Mouse (Mus musculus): Measurements from ENCODE around the gene Vmn2r57. TPM values are rescaled to one million over a fixed set of nuclear protein-coding genes. Genes with fewer than 3 reads are reported as not detected.
"Not testable (repeated sequence)": the region's sequence is repeated elsewhere in the genome, so short reads cannot be mapped to it uniquely, and the experiment has no call there.

Vmn2r57 gene
- 0.01 and 0.02 TPM in 2 replicates for polyA plus RNA-seq (2015; fragmentation: Nextera tagmentation; extraction: Ambion mirVana)

DNA sequence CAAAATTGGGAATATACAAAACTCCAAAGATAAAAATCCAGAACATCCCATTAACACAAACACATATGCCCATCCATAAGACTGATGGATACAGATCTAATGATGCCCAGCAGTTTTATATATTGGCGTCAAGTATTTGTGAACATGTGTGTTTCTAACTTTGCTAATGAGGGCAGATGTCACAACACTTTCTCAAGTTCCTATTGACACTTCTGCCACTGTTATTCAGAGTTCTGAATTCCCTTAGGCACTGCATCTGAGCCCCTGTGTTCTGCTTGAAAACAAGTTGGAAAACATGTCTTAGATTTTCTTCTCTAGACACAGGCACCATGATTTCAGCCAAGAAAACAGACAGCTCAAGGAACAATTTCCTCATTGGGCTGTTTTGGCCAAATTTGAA, at the start of gene Vmn2r57:
Gene Vmn2r57, minus strand, starts transcription at position 101 of the 400 bp plus-strand sequence.
- H3K4me3 ChIP-seq (ENCODE audit: low read depth, low read length); H3K4me1 ChIP-seq (ENCODE audit: insufficient read depth); ATAC-seq; H3K27me3 ChIP-seq (ENCODE audit: insufficient read depth, low read length); H3K27ac ChIP-seq (ENCODE audit: low read depth); H3K9ac ChIP-seq (replicated peaks); H3K9me3 ChIP-seq (ENCODE audit: low read length); H3K36me3 ChIP-seq (replicated peaks; ENCODE audit: insufficient read depth, low read length); DNase-seq; H3K4me2 ChIP-seq (ENCODE audit: low read depth, low read length): not testable (repeated sequence)
- WGBS (ENCODE audit: insufficient replicate concordance): 61% methylated on average over 1 of the region's 1 CpGs

DNA sequence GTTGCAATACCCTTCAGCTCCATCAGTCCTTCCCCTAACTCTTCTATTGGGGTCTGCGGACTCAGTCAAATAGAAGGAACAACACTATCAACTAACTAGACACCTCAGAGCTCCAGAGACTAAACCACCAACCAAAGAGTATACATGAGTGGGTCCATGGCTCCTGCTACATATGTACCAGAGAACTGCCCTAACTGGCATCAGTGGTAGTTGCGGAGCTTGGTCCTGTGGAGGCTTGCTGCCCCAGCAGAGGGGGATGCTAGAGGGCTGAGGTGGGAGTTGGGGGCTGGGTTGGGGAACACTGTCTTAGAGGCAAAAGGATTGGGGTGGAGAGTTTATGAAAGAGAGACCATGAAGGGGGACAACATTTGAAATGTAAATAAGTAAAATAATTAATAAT, 49.4 kb upstream of the Vmn2r57 start:
- Histone ChIP-seq H3K36me3 (replicated peaks; ENCODE audit: insufficient read depth, low read length) (no peaks in the 10 kb centered on the region), H3K27me3 (ENCODE audit: insufficient read depth, low read length) (no peaks in the 10 kb centered on the region), H3K9me3 (ENCODE audit: low read length) (no peaks in the 10 kb centered on the region), H3K4me2 (ENCODE audit: low read depth, low read length) (no peak overlapping the region), H3K4me1 (ENCODE audit: insufficient read depth) (0 out of 2 replicates have a peak, but pooled peaks cover 3% of the 10 kb centered on the region), H3K4me3 (ENCODE audit: low read depth, low read length) (no peak overlapping the region), H3K9ac (replicated peaks) (no peak overlapping the region), H3K27ac (ENCODE audit: low read depth) (no peak overlapping the region)
- TF ChIP-seq EP300 (IDR thresholded peaks at IDR 0.05; ENCODE audit: low read depth) (no peak), CTCF (IDR thresholded peaks at IDR 0.05; ENCODE audit: low read depth) (no peak)
- no peak for DNase-seq
- WGBS (ENCODE audit: insufficient replicate concordance): 87% methylated on average over 2 of the region's 2 CpGs
- no peak for ATAC-seq

DNA sequence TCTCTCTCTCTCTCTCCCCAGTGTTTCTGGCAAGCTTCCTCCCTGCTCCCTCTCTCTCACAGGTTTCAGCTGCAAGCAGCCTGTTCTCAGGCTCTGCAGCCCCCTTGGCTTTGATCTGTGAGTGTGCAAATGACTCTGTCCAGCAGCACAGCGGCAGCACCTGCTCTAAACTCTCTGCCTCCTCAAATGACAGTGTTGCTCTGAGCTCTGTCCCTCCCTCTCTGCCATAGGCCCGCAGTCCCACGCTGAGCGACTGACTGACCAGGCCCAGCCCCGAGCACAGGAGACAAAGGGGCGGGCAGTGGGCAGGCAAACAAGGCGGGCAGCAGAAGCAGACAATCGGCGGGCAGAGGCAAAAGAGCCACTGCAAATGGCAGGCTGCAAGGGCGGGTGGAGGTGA, 3.4 kb upstream of the Vmn2r57 start:
- Histone ChIP-seq H3K9ac (replicated peaks) (no peak overlapping the region), H3K36me3 (replicated peaks; ENCODE audit: insufficient read depth, low read length) (no peaks in the 10 kb centered on the region), H3K4me3 (ENCODE audit: low read depth, low read length) (no peak overlapping the region), H3K27me3 (ENCODE audit: insufficient read depth, low read length) (no peaks in the 10 kb centered on the region), H3K27ac (ENCODE audit: low read depth) (no peak overlapping the region), H3K4me1 (ENCODE audit: insufficient read depth) (no peaks in the 10 kb centered on the region), H3K9me3 (ENCODE audit: low read length) (no peaks in the 10 kb centered on the region), H3K4me2 (ENCODE audit: low read depth, low read length) (no peak overlapping the region)
- WGBS (ENCODE audit: insufficient replicate concordance): 7% methylated on average over 10 of the region's 10 CpGs
- ATAC-seq: no peak
- TF ChIP-seq EP300 (IDR thresholded peaks at IDR 0.05; ENCODE audit: low read depth): no peak
- no peak for TF ChIP-seq CTCF (IDR thresholded peaks at IDR 0.05; ENCODE audit: low read depth)
- DNase-seq: no peak

DNA sequence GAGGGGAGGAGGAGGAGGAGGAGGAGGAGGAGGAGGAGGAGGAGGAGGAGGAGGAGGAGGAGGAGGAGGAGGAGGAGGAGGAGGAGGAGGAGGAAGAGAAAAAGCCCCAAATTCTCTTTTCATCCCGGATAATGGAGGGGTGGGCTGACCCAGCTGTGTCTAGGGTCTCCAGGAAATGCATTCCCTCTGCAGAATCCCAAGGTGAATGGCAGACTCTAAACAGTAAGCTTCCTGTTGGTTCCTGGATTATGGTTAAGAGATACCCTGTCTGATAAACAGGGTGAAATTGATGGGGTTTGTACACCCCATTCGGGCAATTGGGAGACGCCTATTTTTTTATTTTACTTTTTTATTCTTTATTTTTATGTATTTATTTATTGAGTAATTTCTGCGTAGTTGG, 54.4 kb downstream of the Vmn2r57 start:
- no peak overlapping the region for H3K27ac ChIP-seq (ENCODE audit: low read depth)
- no peaks in the 10 kb centered on the region for H3K9me3 ChIP-seq (ENCODE audit: low read length)
- TF ChIP-seq CTCF (IDR thresholded peaks at IDR 0.05; ENCODE audit: low read depth): no peak
- no peak for DNase-seq
- H3K4me3 ChIP-seq (ENCODE audit: low read depth, low read length): no peak overlapping the region
- H3K4me1 ChIP-seq (ENCODE audit: insufficient read depth): 0 out of 2 replicates have a peak, but pooled peaks cover 6% of the 10 kb centered on the region
- ATAC-seq: no peak
- no peaks in the 10 kb centered on the region for H3K27me3 ChIP-seq (ENCODE audit: insufficient read depth, low read length)
- H3K4me2 ChIP-seq (ENCODE audit: low read depth, low read length): 0 out of 2 replicates have a peak overlapping the region, but pooled peaks have one; percentile 29
- H3K36me3 ChIP-seq (replicated peaks; ENCODE audit: insufficient read depth, low read length): no peaks in the 10 kb centered on the region
- WGBS (ENCODE audit: insufficient replicate concordance): 70% methylated on average over 4 of the region's 4 CpGs
- H3K9ac ChIP-seq (replicated peaks): no peak overlapping the region

DNA sequence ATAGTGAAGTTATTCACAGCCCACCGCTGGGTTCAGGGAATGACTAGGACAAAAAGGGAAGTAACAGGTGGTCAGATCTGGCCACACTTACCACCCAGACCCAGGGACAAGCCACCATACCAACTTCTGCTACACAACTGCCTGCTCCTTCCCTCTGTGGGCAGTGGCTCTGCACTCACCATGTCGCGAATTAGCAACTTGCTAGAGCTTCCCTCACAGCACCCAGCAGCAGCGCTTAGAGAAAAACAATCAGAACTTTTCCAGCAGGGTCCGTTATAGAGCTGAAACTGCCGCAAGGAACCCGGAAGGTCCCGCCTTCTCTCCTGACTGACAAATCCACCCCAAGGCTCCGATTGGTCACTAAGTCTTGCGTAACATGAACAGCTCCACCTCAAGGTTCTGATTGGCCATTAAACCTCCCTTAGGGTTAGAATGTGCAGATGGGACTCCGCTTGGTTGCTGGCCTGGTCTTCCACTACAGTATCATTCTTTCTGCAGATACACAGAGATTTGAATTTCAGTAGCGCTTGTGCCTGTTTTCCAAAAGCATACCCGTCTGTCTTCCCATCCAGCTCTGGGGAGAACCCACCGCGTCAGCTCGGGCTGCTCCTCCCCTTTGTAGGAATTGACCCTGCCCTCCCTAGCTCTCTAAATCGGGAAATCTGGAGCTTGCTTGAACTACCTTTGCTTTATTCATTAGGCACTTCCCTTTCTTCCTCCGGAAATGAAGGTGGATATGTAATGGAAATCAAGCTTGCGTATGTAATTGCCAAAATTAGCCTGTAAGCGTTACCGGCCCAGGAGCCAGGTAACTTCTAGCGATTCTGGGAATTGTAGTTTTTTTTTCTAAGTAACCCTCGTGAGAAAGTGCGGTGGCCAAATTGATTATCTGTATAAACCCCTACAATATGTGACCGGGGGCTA, 55.2 kb downstream of the Vmn2r57 start, which contains the start of gene AI987944:
Gene AI987944, minus strand, starts transcription at position 332 of the 924 bp plus-strand sequence.
- Histone ChIP-seq H3K4me1 (ENCODE audit: insufficient read depth) (0 out of 2 replicates have a peak, but pooled peaks cover 6% of the 10 kb centered on the region), H3K9me3 (ENCODE audit: low read length) (no peaks in the 10 kb centered on the region), H3K36me3 (replicated peaks; ENCODE audit: insufficient read depth, low read length) (no peaks in the 10 kb centered on the region), H3K27me3 (ENCODE audit: insufficient read depth, low read length) (no peaks in the 10 kb centered on the region), H3K4me2 (ENCODE audit: low read depth, low read length) (peak within 1 kb of the TSS; percentile 78), H3K4me3 (ENCODE audit: low read depth, low read length) (peak within 1 kb of the TSS; percentile 71), H3K9ac (replicated peaks) (peak within 1 kb of the TSS; percentile 67), H3K27ac (ENCODE audit: low read depth) (peak within 1 kb of the TSS; percentile 84)
- DNase-seq: peak; percentile 85
- ATAC-seq: peak; percentile 99
- WGBS (ENCODE audit: insufficient replicate concordance): 0% methylated on average over 25 of the region's 25 CpGs
- TF ChIP-seq EP300 (IDR thresholded peaks at IDR 0.05; ENCODE audit: low read depth) (0 out of 2 replicates have a peak, but pooled peaks have one; percentile 14), CTCF (IDR thresholded peaks at IDR 0.05; ENCODE audit: low read depth) (peak; percentile 12; the same call in 1 of the 2 replicates)

Other genes with a start within 250 kb of the Vmn2r57 start
- gene AI987944, start 55.3 kb downstream of the Vmn2r57 start, polyA plus RNA-seq (2015; fragmentation: Nextera tagmentation; extraction: Ambion mirVana): 6.3 and 6.9 TPM in 2 replicates
- gene Gm20449, start 50.7 kb upstream of the Vmn2r57 start, polyA plus RNA-seq (2015; fragmentation: Nextera tagmentation; extraction: Ambion mirVana): not detected in 2 replicates
- 2.3 and 2.8 TPM in 2 replicates for gene AW146154, start 51.2 kb upstream of the Vmn2r57 start, polyA plus RNA-seq (2015; fragmentation: Nextera tagmentation; extraction: Ambion mirVana)
- not detected in 2 replicates for gene Gm6871, start 125.0 kb upstream of the Vmn2r57 start, polyA plus RNA-seq (2015; fragmentation: Nextera tagmentation; extraction: Ambion mirVana)
- 2.8 and 4.0 TPM in 2 replicates for gene 2610021A01Rik, start 150.5 kb upstream of the Vmn2r57 start, polyA plus RNA-seq (2015; fragmentation: Nextera tagmentation; extraction: Ambion mirVana)
- 1.2 and 1.4 TPM in 2 replicates for gene Zfp788, start 184.5 kb upstream of the Vmn2r57 start, polyA plus RNA-seq (2015; fragmentation: Nextera tagmentation; extraction: Ambion mirVana)

All from liver, postnatal 0 days (tissue).